Mouse (Mus musculus) adrenal gland (tissue): ENCODE results near the gene Mbd3.

ENCODE experiments used
- intact Hi-C: fragments of 180-260 bp; cut with DNase I; formaldehyde crosslinking; loops from one replicate; pipeline ENCODE4 v1.15.1; 2025

Mbd3 gene

GRCm38 (mm10) chr10:80398719-80399190, 595 bp downstream of the Mbd3 start:
- intact Hi-C loops: loop anchor here (5.0 kb wide), 1 partner anchor 34 kb away; the partner anchor contains the start of gene Tcf3

DNA sequence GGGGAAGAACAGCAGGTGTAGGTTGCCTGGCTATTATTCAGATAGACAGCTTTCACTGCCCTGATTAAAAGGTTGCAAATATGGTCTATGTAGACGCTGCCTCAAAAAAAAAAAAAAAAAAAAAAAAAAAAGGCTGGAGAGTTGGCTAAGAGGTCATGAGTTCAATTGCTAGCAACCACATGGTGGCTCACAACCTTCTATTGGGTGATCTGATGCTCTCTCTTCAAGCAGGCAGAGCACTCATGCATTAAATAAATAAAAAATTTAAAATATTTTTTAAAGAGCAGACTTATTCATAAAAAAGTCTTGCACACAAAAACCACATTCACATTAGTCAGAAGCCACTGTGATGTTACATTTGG, 1.2 kb downstream of the Mbd3 start:
- intact Hi-C loops: loop anchor here (5.0 kb wide), 1 partner anchor 34 kb away; the partner anchor contains the start of gene Tcf3

- intact Hi-C loops: loop anchor here (5.0 kb wide), 1 partner anchor 35 kb away; the partner anchor contains the start of gene Tcf3
These were observed 1.7 kb downstream of the Mbd3 start for GRCm38 (mm10) chr10:80397524-80398173.

DNA sequence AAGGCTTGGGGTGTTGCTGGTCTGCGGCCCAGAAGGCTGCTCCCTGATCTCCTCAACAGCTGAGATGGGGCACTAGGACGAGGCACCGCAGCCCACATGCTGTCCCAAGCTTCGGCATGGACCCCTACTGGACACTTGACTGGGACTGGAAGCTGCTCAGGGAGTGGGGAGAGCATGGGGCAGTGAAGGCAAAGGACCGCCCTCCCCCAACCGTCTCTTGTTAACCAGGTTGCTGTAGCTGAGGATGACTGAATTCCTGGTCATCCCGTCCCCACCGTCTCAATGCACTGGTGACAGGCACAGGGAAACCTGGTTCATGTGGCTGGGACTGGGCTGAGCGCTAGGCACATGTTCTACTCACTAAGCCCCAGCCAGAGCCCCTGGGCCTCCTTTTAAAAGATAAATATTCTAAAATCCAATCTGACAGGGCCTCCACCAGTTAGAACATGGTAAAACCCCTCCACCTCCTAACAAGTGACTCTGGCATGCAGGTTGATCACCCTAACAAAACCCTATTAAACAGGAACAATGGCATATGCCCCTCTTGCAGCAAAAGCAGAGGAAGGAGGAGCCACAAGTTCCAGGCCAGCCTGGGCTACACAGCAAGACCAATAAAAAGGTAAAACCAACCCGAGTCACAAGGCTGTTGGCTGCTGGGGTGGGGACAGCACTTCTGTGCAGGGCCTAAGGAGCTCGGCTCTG, 2.4 kb downstream of the Mbd3 start:
- intact Hi-C loops: loop anchor here (5.0 kb wide), 1 partner anchor 35 kb away; the partner anchor contains the start of gene Tcf3

- intact Hi-C loops: loop anchor here (5.0 kb wide), 1 partner anchor 37 kb away; the partner anchor contains the start of gene Tcf3
These were observed 4.2 kb downstream of the Mbd3 start for GRCm38 (mm10) chr10:80395025-80395627.

DNA sequence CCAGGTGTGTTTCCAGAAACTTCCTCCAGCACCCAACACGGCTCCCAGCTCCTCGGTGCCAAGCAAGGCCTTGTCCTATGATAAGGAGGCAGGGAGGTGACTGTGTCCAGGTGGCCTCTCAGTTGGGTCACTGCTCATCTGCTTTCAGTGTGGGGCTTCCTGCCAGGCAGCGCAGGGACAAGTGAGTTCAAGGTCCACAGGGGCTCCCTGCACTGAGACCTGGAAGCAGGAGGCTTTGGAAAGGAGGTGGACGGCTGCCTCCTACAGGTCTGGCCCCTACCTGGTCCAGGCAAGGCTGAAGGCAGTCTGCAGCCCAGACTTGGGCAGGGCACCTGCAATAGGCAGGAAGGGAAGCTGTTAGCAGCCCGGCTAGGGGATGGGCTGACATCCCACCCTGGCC, 6.7 kb downstream of the Mbd3 start:
- intact Hi-C loops: no loop called here

DNA sequence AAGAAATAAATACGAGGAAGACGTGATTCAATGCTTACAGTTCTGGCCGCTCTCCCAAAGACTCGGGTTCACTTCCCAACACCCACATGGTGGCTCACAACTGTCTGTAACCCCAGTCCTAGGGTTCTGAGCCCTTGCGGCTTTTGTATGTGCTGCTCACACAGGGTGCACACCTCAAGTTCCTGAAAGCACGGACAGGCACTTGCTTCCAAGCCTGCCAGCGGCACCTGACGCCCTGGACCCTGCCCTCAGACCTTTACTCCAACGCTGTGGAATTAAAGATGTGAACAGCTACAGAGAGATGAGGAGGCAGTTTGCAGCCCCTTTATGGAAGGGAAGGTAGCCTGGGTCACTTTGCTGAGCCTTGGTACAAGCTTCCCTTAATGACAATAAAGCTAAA, 8.7 kb downstream of the Mbd3 start:
- intact Hi-C loops: no loop called here

GRCm38 (mm10) chr10:80389185-80389708, 10.1 kb downstream of the Mbd3 start:
- intact Hi-C loops: no loop called here

GRCm38 (mm10) chr10:80388731-80389130, 10.6 kb downstream of the Mbd3 start:
- intact Hi-C loops: no loop called here

GRCm38 (mm10) chr10:80387522-80387959, 11.8 kb downstream of the Mbd3 start, which contains the start of gene Mex3d:
Gene Mex3d (minus strand): TSS chr10:80387659.
- intact Hi-C loops: no loop called here

DNA sequence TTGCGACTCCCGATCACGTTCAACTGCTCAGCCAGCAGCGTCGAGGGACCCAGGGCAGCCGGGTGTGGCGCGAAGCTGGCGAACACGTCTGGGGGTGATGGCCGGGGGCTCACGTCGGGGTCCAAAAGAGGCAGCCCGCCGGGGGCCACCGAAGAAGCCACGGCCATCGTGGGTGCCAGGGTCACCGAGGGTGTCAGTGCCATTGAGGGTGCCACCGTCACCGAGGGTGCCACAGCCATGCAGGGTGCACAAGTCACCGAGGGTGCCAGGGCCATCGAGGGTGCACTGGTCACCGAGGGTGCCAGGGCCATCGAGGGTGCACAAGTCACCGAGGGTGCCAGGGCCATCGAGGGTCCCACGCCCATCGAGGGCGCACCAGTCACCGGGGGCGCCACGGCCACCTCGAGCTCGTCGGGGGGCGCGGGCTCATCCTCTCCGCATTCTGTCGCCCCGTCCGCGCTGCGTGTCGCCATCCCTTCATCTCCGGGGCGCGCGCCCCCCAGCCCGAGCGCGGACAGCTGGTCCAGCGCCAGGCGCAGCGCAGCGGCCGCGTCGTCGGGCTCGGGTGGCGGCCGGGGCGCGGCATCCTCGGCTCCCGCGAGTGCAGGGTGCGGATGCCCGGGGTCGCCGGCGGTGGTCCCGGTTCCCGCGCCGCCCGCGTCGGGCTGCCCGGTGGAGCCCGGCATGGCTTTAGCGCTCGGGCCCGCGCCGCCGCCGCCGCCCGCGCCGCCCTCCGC, 12.4 kb downstream of the Mbd3 start:
- intact Hi-C loops: no loop called here

DNA sequence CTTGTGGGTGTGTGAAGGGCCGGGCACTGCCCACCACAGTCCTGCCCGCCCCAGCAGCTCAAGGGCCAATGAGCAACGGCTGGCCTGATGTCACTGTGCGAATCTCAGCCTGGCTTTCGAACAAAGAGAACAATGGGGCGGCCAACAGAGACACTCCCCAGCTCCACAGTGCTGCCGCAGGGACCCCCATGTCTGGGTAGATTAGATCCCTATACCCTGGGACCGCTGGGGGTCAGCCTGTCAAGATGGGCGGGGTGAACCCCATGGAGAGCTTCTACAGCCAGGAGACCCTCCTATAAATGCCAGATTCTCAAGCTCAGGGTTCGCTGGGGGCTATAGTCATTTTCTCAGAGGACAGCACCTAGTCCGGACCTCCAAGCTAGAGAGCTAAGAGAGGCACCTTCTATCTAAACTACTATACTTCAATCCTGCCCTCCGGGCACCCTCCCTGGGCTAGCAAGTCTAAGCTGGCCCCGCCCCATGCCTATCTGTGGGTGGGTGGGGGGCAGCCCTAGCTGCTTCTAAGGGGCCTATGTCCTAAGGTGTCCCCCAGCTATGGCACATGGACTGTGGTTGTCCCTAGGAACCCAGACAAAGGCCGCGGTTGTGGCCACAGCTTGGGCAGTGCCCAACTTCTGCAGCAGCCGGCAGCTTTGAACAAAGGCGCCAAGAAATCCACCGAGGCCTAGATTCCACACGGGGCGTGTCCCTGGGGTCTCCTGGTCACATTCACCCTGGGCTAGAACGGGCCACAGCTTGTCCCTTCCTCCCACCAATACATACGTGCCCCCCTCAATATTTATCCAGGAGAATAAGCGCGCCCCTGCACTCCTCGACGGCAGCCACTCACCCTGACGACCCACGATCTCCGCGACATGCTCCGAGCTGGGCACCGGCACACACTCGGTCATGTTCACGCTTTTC, 13.3 kb downstream of the Mbd3 start:
- intact Hi-C loops: no loop called here

- intact Hi-C loops: no loop called here
These were observed 14.0 kb downstream of the Mbd3 start for GRCm38 (mm10) chr10:80385310-80385709.

- intact Hi-C loops: no loop called here
These were observed 14.6 kb downstream of the Mbd3 start for GRCm38 (mm10) chr10:80384709-80385108.

DNA sequence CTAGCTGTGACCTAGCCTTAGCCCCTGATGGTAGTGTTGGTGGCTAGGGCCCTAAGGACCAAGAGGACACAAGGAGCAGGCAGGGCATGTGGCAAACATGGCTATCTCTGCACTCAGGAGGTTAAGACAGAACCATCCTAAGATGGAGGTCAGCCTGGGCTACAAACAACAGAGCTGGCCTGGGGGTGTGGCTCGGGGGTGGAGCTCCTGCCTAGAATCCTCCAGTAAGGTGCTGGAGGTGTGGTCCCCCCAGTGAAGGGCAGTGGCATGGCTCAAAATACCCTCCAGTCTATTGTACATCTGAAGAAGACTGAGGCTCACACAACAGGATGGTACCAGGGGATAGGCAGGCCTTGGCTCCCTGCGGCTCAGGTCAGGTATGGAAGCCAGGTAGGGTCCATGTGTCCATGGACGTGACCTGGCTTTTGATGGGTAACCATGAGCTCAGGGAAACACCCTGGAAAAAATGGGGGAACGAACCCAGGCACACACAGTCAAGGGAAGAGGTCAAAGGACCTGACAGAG, 15.2 kb downstream of the Mbd3 start:
- intact Hi-C loops: no loop called here

- intact Hi-C loops: no loop called here
These were observed 15.9 kb downstream of the Mbd3 start for GRCm38 (mm10) chr10:80383431-80383830.

DNA sequence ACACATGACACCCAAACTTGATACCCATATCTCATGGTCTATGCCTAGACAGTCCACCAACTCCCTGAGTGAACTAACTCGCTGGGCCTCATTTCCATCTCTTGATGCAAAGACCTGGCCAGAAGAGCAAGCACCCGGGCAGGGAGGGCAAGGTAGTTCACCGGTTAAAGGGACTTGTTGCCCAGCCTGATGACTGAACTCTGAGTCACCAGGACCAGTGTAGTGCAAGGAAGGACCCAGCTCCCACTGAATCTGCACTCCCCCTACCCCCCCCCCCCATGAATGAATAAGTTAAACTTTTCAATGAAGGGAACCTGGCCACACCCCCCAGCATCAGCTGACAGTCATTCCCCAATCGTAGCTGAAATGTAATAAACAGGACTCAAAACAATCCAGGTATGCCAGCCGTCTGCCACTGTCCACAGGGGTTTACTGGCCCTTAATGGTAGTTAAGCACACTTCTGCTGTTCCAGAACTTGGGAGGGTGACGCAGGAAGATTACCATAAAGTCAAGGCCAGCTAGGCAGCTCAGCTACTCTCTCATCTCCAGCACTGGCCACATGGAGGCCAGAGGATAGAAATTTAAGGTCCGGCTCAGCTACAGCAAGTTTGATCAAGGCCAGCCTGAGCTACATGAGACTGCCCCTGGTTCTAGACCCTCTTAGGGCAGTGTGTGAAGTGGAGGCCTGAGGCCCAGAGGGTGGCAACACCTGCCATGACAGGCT, 16.5 kb downstream of the Mbd3 start:
- intact Hi-C loops: no loop called here

DNA sequence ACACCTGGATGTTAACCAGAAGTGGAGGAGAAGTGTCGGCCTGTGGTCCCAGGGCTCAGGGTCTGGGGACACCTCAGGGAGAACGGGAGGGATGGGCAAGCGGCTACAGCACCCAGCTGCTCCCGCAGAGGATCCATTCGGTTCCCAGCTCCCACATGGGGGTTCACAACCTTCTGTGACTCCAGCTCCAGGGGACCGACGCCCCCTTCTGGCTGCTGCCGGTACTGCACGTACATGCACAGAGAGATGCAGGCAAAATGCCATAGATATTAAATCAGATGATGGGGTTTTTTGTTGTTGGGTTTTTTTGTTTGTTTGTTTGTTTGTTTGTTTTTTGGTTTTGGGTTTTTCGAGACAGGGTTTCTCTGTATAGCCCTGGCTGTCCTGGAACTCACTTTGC, 21.6 kb downstream of the Mbd3 start:
- intact Hi-C loops: loop anchor here (5.0 kb wide), 3 partner anchors 55 to 180 kb away; partner anchors contain the start of gene Tcf3

- intact Hi-C loops: loop anchor here (5.0 kb wide), 3 partner anchors 56 to 181 kb away; partner anchors contain the start of gene Tcf3
These were observed 23.2 kb downstream of the Mbd3 start for GRCm38 (mm10) chr10:80376160-80376559.
